In the genomic region with DNA sequence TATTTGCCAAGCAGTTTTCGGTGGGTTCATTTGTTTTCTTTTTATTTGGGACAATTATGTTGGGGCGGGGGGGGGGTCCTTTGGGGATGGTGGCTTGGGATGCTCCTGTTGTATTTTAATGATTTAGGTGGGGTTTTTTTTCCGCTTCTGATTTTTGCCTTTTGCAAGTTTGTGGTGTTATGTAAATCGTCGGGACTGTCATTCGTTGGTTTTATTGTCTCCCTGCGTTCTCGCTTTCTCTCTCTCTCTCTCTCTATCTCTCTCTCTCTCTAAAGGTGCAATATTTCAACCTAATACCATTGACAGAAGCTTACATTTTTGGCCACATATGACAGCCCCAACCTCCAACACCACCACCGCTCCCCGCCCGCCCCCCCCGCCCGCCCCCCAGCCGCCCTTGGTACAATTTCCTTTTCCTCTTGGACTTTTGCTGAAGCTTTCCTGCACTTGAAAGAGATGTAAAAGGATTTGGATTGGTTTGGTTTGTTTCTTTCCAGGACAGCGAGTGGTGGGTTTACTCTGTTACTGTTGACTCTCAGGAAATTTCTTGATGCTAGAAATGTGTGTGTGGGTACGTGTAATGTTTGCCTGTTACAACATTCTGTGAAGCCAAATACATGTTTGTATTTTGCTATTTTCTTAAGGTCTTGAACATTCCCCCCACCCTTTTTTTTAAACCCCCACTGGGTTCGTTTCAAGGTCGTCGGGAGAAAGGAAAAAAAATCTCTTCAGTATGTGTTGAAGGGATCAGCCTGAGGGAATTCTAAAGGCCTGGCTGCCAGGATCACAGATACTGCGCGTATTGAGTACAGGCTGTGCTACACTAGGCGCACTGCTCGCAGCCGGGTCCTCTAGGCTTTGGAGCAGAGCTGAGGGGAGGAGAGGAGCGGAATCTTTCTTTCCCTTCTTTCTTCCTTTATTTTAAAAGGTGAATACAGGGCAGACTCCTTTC, we compare ENCODE assay signal across 9 mouse cellular contexts. TPM values are rescaled to one million over a fixed set of nuclear protein-coding genes. Genes with fewer than 3 reads are reported as not detected.
A peak's percentile ranks its signal among the peaks of the same experiment; 100 is the strongest.
DNase-seq lines count a peak whose midpoint lies in the region; ATAC-seq and TF ChIP-seq lines count a peak whose summit lies in the region.
"Had no signal": no experiment of that assay in that cellular context is flagged by ENCODE, and none has a peak within 500 bp of the region (broad histone marks: within the 10 kb centered on the region; RNA-seq: fewer than 3 reads in every experiment).

No protein-coding gene starts in this region.

- H3K9ac ChIP-seq in heart, embryonic 16.5 days (ENCODE audit: low read length): peak overlapping the region; percentile 98
- peak overlapping the region; percentile 66 for H3K9ac ChIP-seq in midbrain, postnatal 0 days (replicated peaks; ENCODE audit: low read length, poor library complexity, severe bottlenecking)

- H3K4me1 ChIP-seq in heart, embryonic 16.5 days (ENCODE audit: control insufficient read depth, insufficient read depth, low read length): peaks cover 40% of the 10 kb centered on the region
- no peaks in the 10 kb centered on the region; the same call in 1 of the 2 replicates for H3K4me1 ChIP-seq in midbrain, postnatal 0 days (ENCODE audit: insufficient read depth, low read length)

- peak overlapping the region; percentile 96 for H3K27ac ChIP-seq in heart, embryonic 16.5 days (ENCODE audit: low read length)
- H3K27ac ChIP-seq in midbrain, postnatal 0 days (ENCODE audit: low read depth, low read length): peak overlapping the region; percentile 98

- peak; percentile 60 for DNase-seq in adrenal gland, adult 2 months
- no peak for DNase-seq in adrenal gland, postnatal 4 days (ENCODE audit: low spot score in 2 of 2)
- peak; percentile 75 for DNase-seq in A20 (ENCODE audit: low read depth, low spot score)
- DNase-seq in embryo, embryonic 10.5 days (ENCODE audit: low spot score): peak; percentile 67
- DNase-seq in kidney, postnatal 36 days: peak; percentile 48 to 55
- DNase-seq in midbrain, postnatal 0 days (ENCODE audit: low spot score): peak; percentile 60
- DNase-seq in frontal cortex, postnatal 36 days (ENCODE audit: low spot score in 2 of 2): no peak

- no peaks in the 10 kb centered on the region for H3K36me3 ChIP-seq in heart, embryonic 16.5 days (ENCODE audit: control insufficient read depth, insufficient read depth)
- no peaks in the 10 kb centered on the region for H3K36me3 ChIP-seq in midbrain, postnatal 0 days (ENCODE audit: insufficient read depth, low read length)

- WGBS in heart, embryonic 16.5 days: 3% methylated on average over 25 of the region's 25 CpGs
- 2% methylated on average over 25 of the region's 25 CpGs for WGBS in midbrain, postnatal 0 days

- ATAC-seq in heart, embryonic 16.5 days (replicated peaks; ENCODE audit: extremely low read depth, insufficient read depth, low FRiP score): 0 out of 2 replicates have a peak, but pooled peaks have one; percentile 43
- no peak for ATAC-seq in midbrain, postnatal 0 days (ENCODE audit: low FRiP score)

- TF ChIP-seq CTCF in midbrain, postnatal 0 days (IDR thresholded peaks at IDR 0.05): no peak

- peak overlapping the region; percentile 98 for H3K4me2 ChIP-seq in heart, embryonic 16.5 days (ENCODE audit: low read depth, low read length)
- H3K4me2 ChIP-seq in midbrain, postnatal 0 days (ENCODE audit: low read depth, low read length, poor library complexity, severe bottlenecking): peak overlapping the region; percentile 93

- H3K4me3 ChIP-seq in heart, embryonic 16.5 days (ENCODE audit: low read length): peak overlapping the region; percentile 91
- H3K4me3 ChIP-seq in midbrain, postnatal 0 days (ENCODE audit: low read depth, low read length): peak overlapping the region; percentile 66

- no peaks in the 10 kb centered on the region for H3K9me3 ChIP-seq in heart, embryonic 16.5 days (replicated peaks; ENCODE audit: control insufficient read depth, low read length)
- no peaks in the 10 kb centered on the region for H3K9me3 ChIP-seq in midbrain, postnatal 0 days (ENCODE audit: low read length)

- no peaks in the 10 kb centered on the region for H3K27me3 ChIP-seq in heart, embryonic 16.5 days (ENCODE audit: control insufficient read depth, insufficient read depth, low read length)
- H3K27me3 ChIP-seq in midbrain, postnatal 0 days (ENCODE audit: insufficient read depth, low read length): no peaks in the 10 kb centered on the region

RNA-seq across cellular contexts. Expression of gene Bcl6, which starts 0.8 kb away (rescaled TPM):
- total RNA-seq in adrenal gland, adult 2 months (2021): 10 to 100 TPM; 75.1 to 88.5 TPM
- 36.0 and 36.8 TPM in 2 replicates for polyA plus RNA-seq in adrenal gland, adult 2 months (2012; rRNA removed)
- 10 to 100 TPM; 30.2 to 31.3 TPM for total RNA-seq in adrenal gland, postnatal 4 days (2021)
- polyA plus RNA-seq in heart, embryonic 16.5 days (2015; fragmentation: Nextera tagmentation; extraction: Ambion mirVana): 0.81 and 1.2 TPM in 2 replicates
- total RNA-seq in midbrain, postnatal 0 days (2014; rRNA removed): 2.5 and 3.2 TPM in 2 replicates
- 0.22 and 0.31 TPM in 2 replicates for polyA plus RNA-seq in midbrain, postnatal 0 days (2015; fragmentation: Nextera tagmentation; extraction: Ambion mirVana)

RNA-seq across cellular contexts. Expression of gene Gm37419, which starts 1.2 kb away (rescaled TPM):
- total RNA-seq in adrenal gland, adult 2 months (2021): not detected
- not detected in 2 replicates for polyA plus RNA-seq in adrenal gland, adult 2 months (2012; rRNA removed)
- total RNA-seq in adrenal gland, postnatal 4 days (2021): not detected
- not detected in 2 replicates for polyA plus RNA-seq in heart, embryonic 16.5 days (2015; fragmentation: Nextera tagmentation; extraction: Ambion mirVana)
- not detected in 2 replicates for total RNA-seq in midbrain, postnatal 0 days (2014; rRNA removed)
- not detected in 2 replicates for polyA plus RNA-seq in midbrain, postnatal 0 days (2015; fragmentation: Nextera tagmentation; extraction: Ambion mirVana)
- total RNA-seq: layer of hippocampus, adult 18-20 months had no signal

RNA-seq across cellular contexts. Expression of gene Rtp2, which starts 57.3 kb away (rescaled TPM):
- total RNA-seq in adrenal gland, adult 2 months (2021): not detected
- polyA plus RNA-seq in adrenal gland, adult 2 months (2012; rRNA removed): not detected in 2 replicates
- total RNA-seq in adrenal gland, postnatal 4 days (2021): not detected
- polyA plus RNA-seq in heart, embryonic 16.5 days (2015; fragmentation: Nextera tagmentation; extraction: Ambion mirVana): not detected in 2 replicates
- total RNA-seq in midbrain, postnatal 0 days (2014; rRNA removed): 0.47 and 1.4 TPM in 2 replicates
- 0.22 and 0.56 TPM in 2 replicates for polyA plus RNA-seq in midbrain, postnatal 0 days (2015; fragmentation: Nextera tagmentation; extraction: Ambion mirVana)

Comparison
In these comparisons a context has a peak if more than half of its experiments do, and no peak if none do; other contexts are left out.
1. DNase-seq: peak in adrenal gland, adult 2 months (single experiment), A20 (single experiment), embryo, embryonic 10.5 days (single experiment), kidney, postnatal 36 days (2 of 2) and midbrain, postnatal 0 days (single experiment); none in adrenal gland, postnatal 4 days (0 of 2) and frontal cortex, postnatal 36 days (0 of 2).